Mouse (Mus musculus) bone marrow, adult 2 months (tissue): Measurements from ENCODE around the gene Thbs3. TPM values are rescaled to one million over a fixed set of nuclear protein-coding genes. Genes with fewer than 3 reads are reported as not detected.

ENCODE experiments used
- H3K27ac ChIP-seq: fragments of 200-500 bp; 2 replicates; pipeline ENCODE4 v1.5.1; 2012; ENCODE audit warnings: low read depth, mild to moderate bottlenecking, control low read depth, inconsistent platforms, low read length; ENCODE audit not compliant: control insufficient read depth, poor library complexity, insufficient read depth
- H3K4me1 ChIP-seq: fragments of 200-500 bp; 2 replicates; pipeline ENCODE4 v1.6.1; 2011; ENCODE audit warnings: low read length; ENCODE audit not compliant: control insufficient read depth, insufficient read depth
- H3K4me3 ChIP-seq: fragments of 200-500 bp; replicated peaks from 2 replicates; pipeline ENCODE3; 2011; ENCODE audit warnings: mild to moderate bottlenecking, low read depth, low read length, control low read depth; ENCODE audit not compliant: control insufficient read depth
- CTCF ChIP-seq: fragments of 200-500 bp; IDR thresholded peaks from 2 replicates; pipeline ENCODE4 v1.5.1; 2011; ENCODE audit warnings: low read length, control low read depth; ENCODE audit not compliant: control insufficient read depth, insufficient read depth
- POLR2A ChIP-seq: fragments of 200-500 bp; IDR thresholded peaks from 2 replicates; pipeline ENCODE4 v1.6.1; 2011; ENCODE audit warnings: low read depth, mild to moderate bottlenecking, control low read depth, low read length, borderline replicate concordance; ENCODE audit not compliant: control insufficient read depth
- WGBS: fragments of 180-500 bp; shearing (Covaris S2); methylation state at CpG from one replicate; pipeline ENCODE4 v1.1.7; 2018; 5-methylcytosine and 5-hydroxymethylcytosine counted together
- polyA plus RNA-seq: library from polyadenylated mRNA; stranded (reverse); fragments of >200 nt; gene quantifications from 2 replicates; pipeline ENCODE4 v1.2.4, GENCODE M21; 2011; ENCODE audit warnings: low replicate concordance; ENCODE audit not compliant: missing spikeins, insufficient read depth, insufficient read length

Thbs3 gene
- polyA plus RNA-seq, 1 experiment = 2.9 TPM

- peaks cover 3% of the 10 kb centered on the region for H3K4me1 ChIP-seq
- H3K27ac ChIP-seq = no peak overlapping the region
- under 1% methylated on average over 25 of the region's 26 CpGs for WGBS
- no peak for TF ChIP-seq CTCF
- no peak for TF ChIP-seq POLR2A
- peak overlapping the region; percentile 15 for H3K4me3 ChIP-seq
Measured at GRCm38 (mm10) chr3:89244982-89245687, 30.2 kb downstream of the Thbs3 start.

- WGBS = 6% methylated on average over 20 of the region's 20 CpGs
- Histone ChIP-seq H3K27ac (peak within 1 kb of the TSS; percentile 16; the same call in 1 of the 2 replicates), H3K4me3 (peak within 1 kb of the TSS; percentile 93), H3K4me1 (peaks cover 5% of the 10 kb centered on the region)
- no peak for TF ChIP-seq POLR2A
Measured at GRCm38 (mm10) chr3:89245688-89246171, 30.8 kb downstream of the Thbs3 start, which contains the start of gene Krtcap2. Gene Krtcap2, plus strand, starts transcription at chr3:89245966.

- H3K27ac ChIP-seq = peak within 1 kb of the TSS; percentile 16; the same call in 1 of the 2 replicates
- no peak; the same call in 1 of the 2 replicates for TF ChIP-seq POLR2A
- peak; percentile 98 for TF ChIP-seq CTCF
- under 1% methylated on average over 42 of the region's 42 CpGs for WGBS
Measured at GRCm38 (mm10) chr3:89246261-89247100, 31.5 kb downstream of the Thbs3 start, which contains the start of gene Trim46. Gene Trim46, minus strand, starts transcription at chr3:89246309.

GRCm38 (mm10) chr3:89247466-89247865 is 32.5 kb downstream of the Thbs3 start:
- TF ChIP-seq POLR2A (no peak), CTCF (no peak)
- 52% methylated on average over 4 of the region's 4 CpGs for WGBS
- Histone ChIP-seq H3K4me3 (no peak overlapping the region), H3K4me1 (peaks cover 7% of the 10 kb centered on the region), H3K27ac (no peak overlapping the region)

More at GRCm38 (mm10) chr3:89246261-89247100, 31.5 kb downstream of the Thbs3 start, which contains the start of gene Trim46:
- Histone ChIP-seq H3K4me3 (peak within 1 kb of the TSS; percentile 93), H3K4me1 (peaks cover 7% of the 10 kb centered on the region)

GRCm38 (mm10) chr3:89250435-89251040 is 35.6 kb downstream of the Thbs3 start:
- H3K4me3 ChIP-seq = no peak overlapping the region
- no peak overlapping the region; the same call in 1 of the 2 replicates for H3K27ac ChIP-seq
- WGBS = 12% methylated on average over 7 of the region's 7 CpGs
- TF ChIP-seq CTCF = peak; percentile 84
- TF ChIP-seq POLR2A = no peak
- H3K4me1 ChIP-seq = peaks cover 6% of the 10 kb centered on the region; the same call in 1 of the 2 replicates

GRCm38 (mm10) chr3:89251365-89251895 is 36.5 kb downstream of the Thbs3 start:
- TF ChIP-seq CTCF (no peak), POLR2A (peak; percentile 49; the same call in 1 of the 2 replicates)
- H3K4me1 ChIP-seq = peaks cover 4% of the 10 kb centered on the region; the same call in 1 of the 2 replicates
- H3K27ac ChIP-seq = peak overlapping the region; percentile 85
- 3% methylated on average over 17 of the region's 17 CpGs for WGBS
- H3K4me3 ChIP-seq = peak overlapping the region; percentile 74

GRCm38 (mm10) chr3:89254994-89255393 is 40.0 kb downstream of the Thbs3 start:
- no peak overlapping the region for H3K27ac ChIP-seq
- no peak overlapping the region for H3K4me3 ChIP-seq
- peaks cover 4% of the 10 kb centered on the region; the same call in 1 of the 2 replicates for H3K4me1 ChIP-seq
- TF ChIP-seq CTCF (no peak), POLR2A (no peak)
- 78% methylated on average over 5 of the region's 5 CpGs for WGBS
